Mouse (Mus musculus): ENCODE results near the gene Cyp51.

DNA sequence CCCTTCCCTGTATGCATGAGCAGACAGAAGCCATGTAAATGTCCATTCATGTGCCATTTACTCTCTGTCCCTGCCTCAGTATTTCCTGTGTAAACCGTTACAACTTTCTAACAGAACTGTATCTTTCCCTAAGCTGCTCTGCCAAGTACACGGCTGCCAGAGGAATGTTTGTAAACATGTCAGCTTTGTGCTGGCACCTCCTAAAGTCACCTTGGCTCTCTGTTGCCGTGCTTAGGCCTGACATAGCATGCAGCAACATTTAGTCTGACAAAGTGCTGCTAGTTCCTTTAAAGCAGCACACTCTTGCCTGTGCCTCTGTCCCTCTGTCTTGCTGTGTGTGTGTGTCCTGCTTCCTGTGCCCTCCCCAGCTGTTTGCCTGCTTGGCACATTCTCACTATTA, 37.3 kb downstream of the Cyp51 start:
- TF ChIP-seq CTCF (IDR thresholded peaks at IDR 0.05; ENCODE audit: insufficient read depth, low read depth, low read length) (no peak), POLR2A (IDR thresholded peaks at IDR 0.05; ENCODE audit: insufficient read depth, low read depth, low read length) (no peak)
